Mouse (Mus musculus) cerebellum, adult 9-10 months (tissue): ENCODE results near the gene Ccdc15.

Experiments used
- DNase-seq: peaks from one replicate; pipeline ENCODE4 v3.0.0; 2022

The Ccdc15 gene

GRCm38 (mm10) chr9:37230486-37231195 is 117.6 kb downstream of the Ccdc15 start:
- DNase-seq: no peak

GRCm38 (mm10) chr9:37229880-37230325 is 118.3 kb downstream of the Ccdc15 start:
- peak; percentile 81 for DNase-seq
